Mouse (Mus musculus) right cerebral cortex, postnatal 36 days (tissue): ENCODE measurements around the gene Rorc.

Experiments
- DNase-seq, 2 experiments: peaks; one replicate each; pipeline ENCODE4 v3.0.0; 2022; ENCODE audit warnings: low spot score in 2 of 2, mixed read lengths in 1 of 2

Rorc gene

DNA sequence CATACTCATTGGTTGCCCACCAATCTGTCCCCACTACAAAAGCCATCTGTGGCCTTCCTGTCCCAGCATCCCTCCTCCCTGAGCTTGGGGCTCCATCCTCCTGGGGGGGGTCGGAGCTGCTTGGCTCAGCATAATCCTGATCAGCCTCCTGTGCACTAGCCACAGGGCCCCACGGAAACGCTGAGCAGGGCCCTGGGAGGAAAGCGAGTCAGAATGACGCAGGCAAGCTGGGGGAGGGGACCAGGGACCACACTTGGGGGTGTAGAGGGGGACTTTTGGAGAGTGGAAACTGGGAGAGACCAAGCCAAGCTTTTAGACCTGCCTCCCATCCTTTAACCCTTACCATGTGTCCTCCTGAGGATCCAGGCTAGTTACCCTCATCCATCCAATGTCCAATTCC lies 3.3 kb downstream of the Rorc start:
- no peak for DNase-seq

DNA sequence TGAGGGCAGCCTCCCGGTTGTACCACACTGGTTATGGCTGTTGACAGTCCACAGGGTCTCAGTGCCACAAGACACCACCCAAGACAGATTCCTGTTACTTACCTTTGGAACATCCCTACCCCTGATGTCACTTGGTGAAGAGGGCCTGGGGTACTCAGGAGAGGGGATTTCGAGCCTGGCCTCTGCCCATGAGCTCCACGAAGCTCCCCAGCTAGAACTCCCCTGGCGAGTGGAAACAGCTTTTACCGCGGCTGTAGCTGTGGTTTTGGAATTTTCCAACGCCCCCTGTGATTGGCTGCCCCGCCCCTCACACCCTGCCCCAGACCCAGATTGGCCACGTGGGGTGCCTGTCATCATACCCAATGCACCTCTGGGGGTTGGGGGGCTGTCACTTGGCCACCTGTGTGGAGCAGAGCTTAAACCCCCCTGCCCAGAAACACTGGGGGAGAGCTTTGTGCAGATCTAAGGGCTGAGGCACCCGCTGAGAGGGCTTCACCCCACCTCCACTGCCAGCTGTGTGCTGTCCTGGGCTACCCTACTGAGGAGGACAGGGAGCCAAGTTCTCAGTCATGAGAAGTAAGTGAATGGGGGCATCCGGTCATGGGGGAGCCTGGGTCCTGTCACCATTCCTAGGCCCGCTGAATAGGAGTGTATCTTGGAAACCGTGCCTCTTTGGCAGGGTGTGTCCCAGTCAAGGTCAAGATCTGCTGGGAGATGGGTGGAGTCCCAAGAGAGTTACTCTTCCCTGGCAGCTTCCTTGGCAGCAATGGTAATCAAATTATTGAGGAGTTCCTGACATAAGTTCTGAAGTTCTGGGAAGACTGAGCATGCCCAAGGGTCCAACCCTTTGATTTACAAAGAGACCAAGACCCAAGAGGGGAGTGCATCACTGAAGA lies 4.7 kb downstream of the Rorc start:
- no peak for DNase-seq

DNA sequence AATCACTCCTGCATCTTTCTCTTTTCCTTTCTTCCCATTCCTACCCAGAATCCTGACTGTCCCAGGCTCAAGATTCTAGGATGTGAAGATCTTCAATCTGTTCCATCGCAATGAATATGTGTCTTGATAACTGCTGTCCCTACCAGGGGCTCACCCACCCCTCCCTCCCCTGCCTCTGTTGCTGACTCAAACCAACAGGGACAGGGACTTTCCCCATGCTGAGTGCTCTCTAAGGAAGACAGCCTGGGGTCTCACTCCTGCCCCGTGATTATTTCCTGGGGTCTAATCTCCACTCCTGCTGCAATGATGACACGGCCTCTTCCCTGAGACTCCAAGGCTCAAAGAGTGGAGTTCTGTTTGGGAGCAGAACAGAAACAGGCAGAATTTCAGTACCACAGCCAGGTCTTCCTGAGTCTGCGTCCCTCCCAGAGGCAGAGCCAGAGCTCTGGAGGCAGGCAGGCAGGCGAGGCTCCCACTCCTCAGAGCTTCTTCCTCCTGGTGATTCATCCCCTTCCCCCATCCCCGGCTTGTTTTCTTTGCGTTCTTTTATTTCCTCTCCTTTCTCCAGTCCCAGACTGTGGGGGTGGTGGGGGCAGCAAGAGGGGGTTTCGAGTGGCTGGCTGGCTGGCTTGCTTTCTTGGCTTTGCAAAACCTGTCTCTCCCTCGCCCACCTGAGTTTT lies 7.4 kb downstream of the Rorc start:
- DNase-seq, result no peak

DNA sequence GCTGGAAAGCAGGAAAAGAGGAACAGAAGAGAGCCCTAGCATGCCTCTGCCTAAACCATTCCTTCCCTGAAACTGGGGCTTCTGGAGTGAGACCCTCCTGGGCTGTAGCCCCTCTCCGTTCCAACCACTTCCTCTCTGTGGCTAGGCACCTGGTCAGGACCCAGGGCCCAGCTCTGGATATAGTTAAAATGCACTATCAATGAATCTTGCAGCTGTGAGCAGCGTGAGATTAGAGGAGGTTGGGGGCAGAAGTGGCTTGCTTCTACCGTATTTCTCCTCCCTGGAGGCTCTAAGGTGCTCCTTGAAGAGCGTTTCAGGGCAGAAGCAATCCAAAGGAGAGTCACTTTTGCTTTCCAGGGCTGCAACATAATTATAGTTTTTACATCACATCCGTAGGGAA lies 9.7 kb downstream of the Rorc start:
- no peak for DNase-seq

DNA sequence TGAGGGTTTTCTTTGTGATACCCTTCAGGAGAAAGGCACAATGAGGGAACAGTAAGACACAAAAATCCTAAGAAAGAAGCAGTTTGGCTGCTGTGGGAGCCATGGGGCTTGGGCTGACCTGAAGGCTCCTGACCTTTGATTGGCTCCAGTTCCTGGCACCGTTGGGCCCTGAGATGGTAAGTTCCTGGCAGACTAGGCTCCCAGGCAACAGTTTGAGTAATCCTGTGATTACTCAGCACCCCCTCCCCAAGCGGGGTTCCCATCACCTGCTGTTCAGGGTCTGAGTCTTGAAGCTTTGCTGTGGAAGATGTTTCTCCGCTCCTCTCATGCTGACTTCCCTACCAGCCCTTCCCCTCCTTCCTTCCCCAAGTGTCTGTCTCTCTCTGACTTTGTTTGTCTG lies 10.9 kb downstream of the Rorc start:
- no peak for DNase-seq

DNA sequence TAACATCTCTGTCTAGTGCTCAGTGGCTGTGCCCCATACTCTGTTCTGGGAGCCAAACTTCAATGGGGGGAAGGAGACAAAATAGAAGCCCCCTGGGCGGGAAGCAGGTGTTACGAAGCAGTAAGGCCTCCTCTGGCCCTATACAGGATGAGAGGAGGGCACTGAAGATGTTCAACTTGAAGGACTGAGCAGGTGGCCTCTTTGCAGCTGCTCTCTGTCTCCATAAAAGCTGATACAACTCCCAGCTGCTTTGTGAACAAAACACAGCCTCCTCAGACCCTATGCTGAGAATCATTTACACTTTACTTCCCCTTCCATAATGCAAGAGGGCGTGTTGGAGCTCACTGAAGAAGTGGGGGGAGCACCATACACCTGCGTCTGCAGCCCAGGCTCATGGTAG lies 14.1 kb downstream of the Rorc start:
- DNase-seq, result no peak

DNA sequence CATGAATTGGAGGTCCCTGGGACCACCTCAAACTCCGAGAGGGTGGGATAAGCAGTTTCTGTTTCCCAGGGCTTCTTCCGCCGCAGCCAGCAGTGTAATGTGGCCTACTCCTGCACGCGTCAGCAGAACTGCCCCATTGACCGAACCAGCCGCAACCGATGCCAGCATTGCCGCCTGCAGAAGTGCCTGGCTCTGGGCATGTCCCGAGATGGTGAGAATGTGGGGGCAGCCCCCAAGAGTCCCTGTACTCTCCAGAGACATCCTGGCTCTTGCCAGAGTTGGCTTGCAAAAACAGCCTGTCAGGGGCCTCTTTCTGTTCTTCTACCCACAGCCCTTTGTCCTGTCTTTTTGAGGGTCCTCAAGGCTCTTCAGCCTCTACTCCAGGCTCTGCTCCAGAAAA lies 14.8 kb downstream of the Rorc start:
- DNase-seq, result no peak

DNA sequence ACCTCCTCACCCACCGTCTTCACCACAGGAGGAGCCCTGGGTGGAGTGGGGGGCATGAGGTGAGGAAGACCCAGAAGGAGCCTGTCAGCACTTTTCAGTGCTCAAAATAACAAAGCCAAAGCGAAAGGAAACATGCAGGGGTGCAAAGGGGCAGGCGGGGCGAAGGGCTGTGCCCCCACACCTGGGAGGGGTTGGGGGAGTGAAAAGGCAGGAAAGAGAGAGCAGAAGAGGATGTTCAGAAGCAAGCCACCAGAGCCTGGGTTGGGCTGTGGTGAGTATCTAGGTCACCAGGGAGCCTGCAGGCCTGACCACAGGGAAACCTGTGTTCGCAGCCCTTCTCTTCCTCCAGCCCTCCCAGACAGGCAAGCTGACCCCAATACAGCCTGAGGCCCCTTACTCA lies 15.5 kb downstream of the Rorc start:
- DNase-seq, result no peak

DNA sequence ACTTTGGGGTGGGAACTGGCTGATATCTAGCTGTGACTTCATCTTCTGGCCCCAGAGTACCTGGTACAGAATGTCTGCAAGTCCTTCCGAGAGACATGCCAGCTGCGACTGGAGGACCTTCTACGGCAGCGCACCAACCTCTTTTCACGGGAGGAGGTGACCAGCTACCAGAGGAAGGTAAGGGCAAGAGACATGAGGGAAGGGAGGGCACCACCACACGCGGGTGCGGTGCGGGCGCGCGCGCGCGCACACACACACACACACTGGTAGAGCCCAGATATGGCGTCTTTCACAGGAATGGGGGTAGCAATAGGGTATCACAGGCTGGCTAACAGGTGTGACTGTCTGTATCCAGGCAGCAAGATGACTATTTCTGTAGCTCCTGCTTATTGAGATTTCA lies 16.8 kb downstream of the Rorc start:
- DNase-seq, result no peak

DNA sequence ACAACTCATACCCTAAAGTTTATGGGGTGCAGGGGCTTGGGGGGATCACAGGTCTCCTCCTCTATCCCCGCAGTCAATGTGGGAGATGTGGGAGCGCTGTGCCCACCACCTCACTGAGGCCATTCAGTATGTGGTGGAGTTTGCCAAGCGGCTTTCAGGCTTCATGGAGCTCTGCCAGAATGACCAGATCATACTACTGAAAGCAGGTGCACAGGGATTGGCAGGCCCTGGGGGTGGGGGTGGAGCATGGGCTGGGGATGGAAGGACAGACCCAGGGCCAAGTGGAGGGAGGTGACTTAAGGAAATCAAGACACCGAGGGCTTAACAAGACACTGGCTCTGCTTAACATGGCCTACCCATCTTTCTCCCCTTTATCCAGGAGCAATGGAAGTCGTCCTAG lies 18.4 kb downstream of the Rorc start:
- no peak for DNase-seq

DNA sequence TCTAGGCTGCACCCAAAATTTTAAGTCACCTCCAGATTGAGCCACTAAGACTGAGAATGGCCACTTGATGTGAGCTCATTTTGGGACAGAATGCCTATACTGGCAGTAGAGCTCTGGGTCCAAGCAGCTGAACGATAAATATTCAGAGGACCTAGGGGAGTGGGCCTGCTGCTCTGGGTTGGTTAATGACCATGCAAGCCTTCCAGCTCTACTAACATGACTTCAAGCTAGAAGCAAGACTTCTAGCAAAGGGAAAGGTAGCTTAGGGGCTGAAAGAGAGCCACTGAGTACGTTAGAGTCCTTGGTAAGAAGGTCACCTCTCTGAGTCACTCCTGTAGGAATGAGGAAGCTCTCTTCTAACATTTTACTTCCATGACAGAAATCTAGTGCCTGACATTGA lies 19.5 kb downstream of the Rorc start:
- no peak for DNase-seq

DNA sequence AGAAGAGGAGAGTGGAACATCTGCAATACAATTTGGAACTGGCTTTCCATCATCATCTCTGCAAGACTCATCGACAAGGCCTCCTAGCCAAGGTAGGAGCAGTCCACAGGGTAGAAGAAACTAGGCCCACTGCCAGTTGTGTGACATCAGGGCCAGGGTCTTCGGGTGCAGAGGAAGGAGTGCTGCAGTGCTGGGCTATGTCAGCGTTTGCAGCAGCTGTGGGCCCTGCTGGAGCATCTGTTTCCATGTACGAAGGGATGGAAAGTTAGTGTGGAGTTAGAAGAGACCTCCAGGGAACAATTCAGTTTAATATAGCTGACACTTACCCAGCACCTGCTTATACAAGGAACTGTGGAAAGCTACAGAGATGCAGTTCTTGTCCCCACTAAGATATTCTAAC lies 20.5 kb downstream of the Rorc start:
- no peak for DNase-seq

DNA sequence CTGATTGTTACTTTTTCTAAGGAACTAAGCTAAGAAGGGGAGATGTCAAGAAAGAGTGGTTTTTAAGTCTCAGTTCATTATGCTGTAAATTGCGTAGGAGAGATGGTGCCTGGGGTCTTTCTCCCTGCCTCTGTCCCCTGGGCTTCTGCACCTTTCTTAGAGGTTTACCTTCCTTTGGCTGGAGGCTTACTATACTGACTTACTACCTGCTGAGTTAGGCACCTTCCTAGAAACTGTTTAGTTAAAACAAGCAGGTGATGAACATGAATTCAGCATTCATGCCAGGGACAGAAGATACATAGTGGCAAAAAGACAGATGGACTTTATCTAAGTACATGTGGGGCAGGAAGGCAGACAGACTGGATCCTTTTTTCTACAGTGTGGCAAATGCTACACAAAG lies 23.7 kb downstream of the Rorc start:
- no peak for DNase-seq

DNA sequence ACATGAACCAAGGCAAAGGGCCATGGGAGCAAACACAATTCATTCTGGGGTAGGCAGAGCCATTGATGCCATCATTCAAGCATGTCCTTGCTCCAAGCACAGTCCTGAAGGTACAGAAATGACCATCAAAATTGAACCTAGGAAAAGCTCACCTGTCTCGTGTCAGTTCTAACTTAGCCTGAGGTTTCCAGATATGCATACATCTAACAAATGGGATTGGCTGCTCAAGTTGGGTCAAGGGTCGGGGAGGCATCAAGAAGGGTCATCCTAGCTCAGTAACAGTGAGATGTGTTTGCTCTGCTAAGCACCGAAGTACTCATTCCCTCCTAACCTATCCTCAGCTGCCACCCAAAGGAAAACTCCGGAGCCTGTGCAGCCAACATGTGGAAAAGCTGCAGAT lies 24.3 kb downstream of the Rorc start:
- no peak for DNase-seq

DNA sequence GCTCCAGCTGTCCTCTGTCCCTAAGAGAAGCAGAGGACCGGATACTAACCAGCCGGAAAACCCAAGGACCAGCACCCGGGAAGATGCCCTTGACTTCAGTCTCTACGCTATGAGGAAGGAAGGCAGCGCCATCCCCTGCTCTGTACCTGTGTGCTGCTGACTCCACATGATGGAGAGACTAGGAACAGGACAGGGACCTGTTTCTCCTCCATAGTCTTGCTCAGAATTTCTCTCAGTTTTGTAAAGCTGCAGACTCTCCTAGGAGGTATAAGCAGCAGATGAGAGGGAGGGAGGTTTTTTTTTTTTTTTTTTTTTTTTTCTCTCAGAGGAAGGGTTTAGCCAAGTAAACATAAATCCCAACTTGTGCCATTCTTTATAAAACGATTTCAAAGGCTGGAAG lies 25.6 kb downstream of the Rorc start, which contains the start of gene Lingo4:
Gene Lingo4, plus strand, starts transcription at position 301 of the 400 bp plus-strand sequence.
- no peak for DNase-seq

DNA sequence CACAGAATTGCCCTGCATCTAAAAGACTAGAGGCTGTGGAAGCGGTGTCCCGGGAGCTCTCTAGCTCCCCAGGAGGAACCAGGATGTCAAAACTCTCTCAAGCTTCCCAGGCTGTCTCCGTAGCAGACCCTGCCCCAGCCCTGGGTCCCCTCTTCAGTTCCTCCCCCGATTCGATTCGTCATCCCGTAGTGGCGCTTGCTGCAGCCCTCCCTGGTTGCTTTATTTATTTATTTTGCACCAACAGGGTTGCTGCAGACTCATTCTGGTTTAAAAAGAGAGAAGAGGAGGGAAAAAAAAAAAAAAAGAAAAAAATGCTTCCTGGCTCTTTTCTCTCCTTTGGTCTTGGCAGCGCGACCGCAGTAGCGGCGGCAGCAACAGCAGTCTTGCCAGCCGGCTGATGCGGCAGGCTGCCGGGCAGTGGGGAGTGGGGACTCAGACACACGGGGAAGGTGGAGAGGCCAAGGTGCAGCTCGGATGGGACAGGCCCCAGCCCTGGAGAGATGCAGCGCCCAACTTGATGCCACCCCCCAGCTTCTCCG lies 26.4 kb downstream of the Rorc start:
- no peak for DNase-seq

DNA sequence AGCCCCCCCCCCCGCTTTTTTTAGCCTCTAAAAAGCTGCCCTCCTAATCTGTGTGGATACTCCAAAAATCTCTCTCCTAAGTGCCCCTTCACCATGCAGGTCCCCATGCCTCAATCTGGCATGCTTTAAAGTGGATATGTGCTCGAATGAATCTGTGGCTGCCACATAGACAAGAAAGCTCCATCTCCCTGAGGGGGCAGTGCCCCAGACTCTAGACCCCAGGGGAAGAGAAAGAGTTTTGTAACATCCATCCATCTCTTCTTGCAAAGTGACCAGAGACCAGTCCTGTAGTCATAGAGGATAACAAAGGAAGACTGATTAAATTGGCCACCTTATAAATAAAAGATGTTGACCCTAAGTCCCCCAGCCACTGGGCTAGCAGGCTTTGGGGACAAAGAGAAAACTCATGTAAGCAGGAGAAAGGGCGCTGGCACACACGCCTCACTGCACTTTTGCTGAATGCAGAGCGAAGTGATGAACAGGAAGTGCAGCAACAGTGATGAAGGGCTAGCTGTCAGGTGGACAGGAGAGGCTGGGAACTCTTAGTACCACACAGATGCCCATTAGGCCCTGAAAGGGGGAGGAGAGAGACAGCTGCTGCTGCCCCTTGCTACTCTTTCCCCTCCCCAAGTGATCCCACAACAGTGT lies 27.2 kb downstream of the Rorc start:
- DNase-seq, result no peak

DNA sequence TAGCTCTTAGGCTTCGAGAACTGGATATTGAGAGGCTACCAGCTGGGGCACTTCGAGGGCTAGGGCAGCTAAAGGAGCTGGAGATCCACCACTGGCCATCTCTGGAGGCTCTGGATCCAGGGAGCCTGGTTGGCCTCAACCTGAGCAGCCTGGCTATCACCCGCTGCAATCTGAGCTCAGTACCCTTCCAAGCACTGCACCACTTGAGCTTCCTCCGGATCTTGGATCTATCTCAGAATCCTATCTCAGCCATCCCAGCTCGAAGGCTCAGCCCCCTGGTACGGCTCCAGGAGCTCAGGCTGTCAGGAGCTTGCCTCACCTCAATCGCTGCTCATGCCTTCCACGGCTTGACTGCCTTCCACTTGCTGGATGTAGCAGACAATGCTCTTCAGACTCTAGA lies 29.9 kb downstream of the Rorc start:
- DNase-seq, result no peak

DNA sequence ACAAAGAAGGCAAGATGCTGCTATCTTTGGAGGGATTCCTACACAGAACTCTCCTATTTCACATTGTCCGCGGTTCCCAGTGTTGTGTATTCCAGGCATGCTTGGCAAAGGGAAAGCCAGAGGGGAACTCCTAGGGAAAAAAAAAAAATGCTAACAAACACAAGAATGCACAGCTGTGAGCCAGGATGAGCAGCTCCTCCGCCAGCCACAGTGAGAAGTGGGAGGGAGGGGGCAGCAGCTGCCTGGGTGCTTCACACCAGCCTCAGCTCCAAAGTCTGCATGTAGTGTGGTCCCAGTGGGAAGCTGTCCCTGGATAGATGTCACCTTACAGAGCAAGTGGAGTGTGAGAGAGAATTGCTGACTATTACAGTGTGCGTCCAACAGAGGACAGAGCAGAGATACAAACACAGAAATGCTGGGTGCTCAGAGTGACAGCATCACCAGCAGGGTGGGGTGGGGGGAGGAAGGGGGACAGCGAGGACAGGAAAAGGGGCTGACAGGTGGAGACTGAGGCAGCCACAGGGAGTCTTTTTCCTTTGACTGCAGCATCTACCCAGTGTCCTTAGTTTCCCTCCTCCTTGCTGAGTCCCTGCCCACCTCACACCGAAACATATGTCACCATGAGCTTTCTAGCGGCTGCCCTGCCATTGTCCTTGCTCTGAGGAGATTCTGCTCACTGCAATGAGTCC lies 31.9 kb downstream of the Rorc start:
- peak; percentile 57 to 73 for DNase-seq

DNA sequence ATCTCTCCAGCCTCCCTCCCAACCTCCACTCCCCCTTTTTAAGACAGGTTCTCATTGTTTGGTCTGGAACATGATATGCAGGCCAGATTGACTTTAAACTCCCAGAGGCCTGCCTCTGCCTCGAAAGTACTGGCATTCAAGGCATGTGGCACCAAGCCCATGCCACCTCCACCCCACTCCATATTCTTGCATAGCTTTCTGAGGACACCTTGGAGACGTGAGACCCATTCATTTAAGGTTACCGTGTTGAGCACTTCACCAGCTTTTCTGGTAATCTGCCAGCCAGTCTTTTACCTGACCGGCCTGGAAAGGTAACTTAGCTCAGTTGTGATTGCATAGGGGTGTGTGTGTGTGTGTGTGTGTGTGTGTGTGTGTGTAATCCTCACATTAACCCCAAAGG lies 33.0 kb downstream of the Rorc start:
- no peak for DNase-seq

DNA sequence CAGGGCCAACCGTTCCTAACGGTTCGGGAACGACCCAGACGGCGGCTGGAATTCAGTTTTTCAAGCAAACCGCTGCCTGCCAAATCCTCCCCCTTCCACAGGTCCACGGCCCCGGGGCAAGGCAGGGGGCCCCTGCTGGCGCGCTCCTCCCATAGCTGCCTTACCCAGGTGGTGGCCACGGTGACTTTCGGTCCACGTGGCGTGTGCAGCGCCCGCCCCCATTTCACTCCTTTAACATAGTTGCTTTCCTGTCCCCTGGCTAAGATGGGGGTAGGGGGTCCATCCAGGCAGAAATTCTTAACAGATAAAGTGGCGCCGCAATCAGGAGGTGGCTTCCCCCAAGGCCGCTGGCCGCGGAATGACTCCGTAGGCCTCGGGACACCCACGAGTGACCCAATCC lies 39.9 kb downstream of the Rorc start:
- DNase-seq, result no peak
